Mouse (Mus musculus) kidney, adult 9 months (tissue): ENCODE results near the gene Gm20815.
"Not testable (repeated sequence)": the region's sequence is repeated elsewhere in the genome, so short reads cannot be mapped to it uniquely, and the experiment has no call there.

Source experiments
- DNase-seq: peaks from one replicate; pipeline ENCODE4 v3.0.0; 2022

Gene Gm20815

DNA sequence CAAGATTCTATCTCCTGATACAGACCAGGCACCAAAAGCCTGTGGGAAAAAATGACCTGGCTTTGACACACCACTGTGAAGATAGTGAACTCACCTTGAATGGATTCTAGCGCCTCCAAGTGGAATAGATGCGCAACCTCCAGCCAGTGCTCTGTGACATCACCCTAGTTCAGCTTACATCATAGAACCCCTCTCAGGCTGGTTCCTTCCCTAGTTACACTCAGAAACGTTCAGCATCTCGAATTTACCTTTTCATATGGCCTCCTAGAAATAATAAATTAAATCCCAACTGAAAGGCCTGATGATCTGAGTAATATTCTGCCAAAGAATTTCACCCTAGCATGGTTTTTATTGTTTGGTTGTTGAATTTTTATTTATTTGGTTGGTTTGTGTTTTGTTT is at the start of gene Gm20815:
Gene Gm20815 (minus strand): TSS at position 101 of the 400 bp plus-strand sequence.
- DNase-seq = not testable (repeated sequence)
